Mouse (Mus musculus): ENCODE results near the gene Gypa. TPM values are rescaled to one million over a fixed set of nuclear protein-coding genes. Genes with fewer than 3 reads are reported as not detected.

The Gypa gene
- polyA plus RNA-seq, 1 experiment: 235 TPM

DNA sequence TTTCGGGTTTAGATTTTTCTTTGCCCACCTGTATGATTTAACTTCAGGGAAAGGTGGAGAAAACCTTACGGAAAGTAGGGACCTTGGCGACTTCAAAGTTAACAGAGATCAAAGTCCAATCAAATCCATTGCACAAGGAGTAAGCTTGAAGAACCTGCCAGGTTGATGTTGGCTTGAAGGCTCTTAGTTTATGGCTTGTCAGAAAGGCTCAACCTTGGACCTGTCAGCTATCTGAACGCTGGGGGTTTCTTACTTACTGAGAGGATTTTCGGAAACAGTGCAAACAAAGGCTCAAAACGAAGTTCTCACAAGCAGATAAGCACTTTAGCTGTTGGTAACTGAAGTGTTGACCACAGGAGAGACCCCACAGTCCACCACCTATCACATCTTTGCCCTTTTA is 11.4 kb upstream of the Gypa start:
- WGBS: 83% methylated on average over 6 of the region's 6 CpGs
- no peak overlapping the region for H3K4me3 ChIP-seq (replicated peaks; ENCODE audit: control insufficient read depth, low read depth, low read length)
- TF ChIP-seq POLR2A (IDR thresholded peaks at IDR 0.05; ENCODE audit: borderline replicate concordance, control insufficient read depth, low read depth, low read length): no peak
- TF ChIP-seq CTCF (IDR thresholded peaks at IDR 0.05; ENCODE audit: control insufficient read depth, insufficient read depth, low read length): no peak
- no peak overlapping the region for H3K27ac ChIP-seq (ENCODE audit: control insufficient read depth, insufficient read depth, low read depth, low read length, poor library complexity)
- no peaks in the 10 kb centered on the region for H3K4me1 ChIP-seq (ENCODE audit: control insufficient read depth, insufficient read depth, low read length)

DNA sequence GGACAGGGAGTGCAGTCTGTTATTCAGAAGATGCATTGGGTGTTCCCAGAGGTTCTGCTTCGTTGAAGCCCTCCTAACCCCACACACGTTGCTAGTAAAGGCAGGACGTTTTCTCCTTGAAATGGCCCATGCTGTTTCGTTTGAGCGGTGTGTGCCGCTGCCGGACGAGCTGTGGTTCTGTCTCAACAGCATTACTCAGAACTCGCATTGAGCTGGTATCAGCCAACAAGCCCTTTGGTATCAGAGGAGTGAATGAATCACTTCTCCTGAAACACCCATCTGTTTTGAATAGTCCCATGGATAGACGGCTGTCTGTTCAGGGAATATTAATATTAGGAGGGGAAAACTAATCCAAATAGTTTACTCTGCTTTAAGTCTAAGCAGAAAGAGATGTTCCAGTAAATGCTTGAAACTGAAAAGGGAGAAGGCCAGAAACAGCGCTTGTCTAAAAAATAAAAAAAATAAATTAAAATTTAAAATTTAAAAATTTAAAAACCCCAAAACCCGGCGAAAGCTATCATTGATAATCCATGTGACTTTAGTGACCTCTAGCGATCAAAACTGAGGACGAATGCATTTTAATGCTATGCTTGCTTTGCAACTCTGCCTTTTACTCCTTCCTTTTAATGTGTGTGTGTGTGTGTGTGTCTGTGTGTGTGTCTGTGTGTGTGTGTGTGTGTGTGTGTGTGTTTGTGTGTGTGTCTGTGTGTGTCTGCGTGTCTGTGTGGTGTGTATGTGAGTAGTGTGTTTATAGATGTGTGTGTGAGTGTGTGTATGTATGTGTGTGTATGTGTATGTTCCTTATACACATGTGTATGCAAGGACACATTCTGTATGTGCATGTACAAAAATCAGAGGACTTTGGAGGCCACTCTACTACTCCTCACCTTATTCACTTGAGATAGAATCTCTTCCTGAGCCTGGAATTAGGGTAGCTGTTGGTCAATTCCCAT is 10.5 kb upstream of the Gypa start:
- H3K4me3 ChIP-seq (replicated peaks; ENCODE audit: control insufficient read depth, low read depth, low read length): no peak overlapping the region
- 41% methylated on average over 16 of the region's 16 CpGs for WGBS
- no peak overlapping the region for H3K27ac ChIP-seq (ENCODE audit: control insufficient read depth, insufficient read depth, low read depth, low read length, poor library complexity)
- no peak for TF ChIP-seq CTCF (IDR thresholded peaks at IDR 0.05; ENCODE audit: control insufficient read depth, insufficient read depth, low read length)
- no peak for TF ChIP-seq POLR2A (IDR thresholded peaks at IDR 0.05; ENCODE audit: borderline replicate concordance, control insufficient read depth, low read depth, low read length)
- no peaks in the 10 kb centered on the region for H3K4me1 ChIP-seq (ENCODE audit: control insufficient read depth, insufficient read depth, low read length)

DNA sequence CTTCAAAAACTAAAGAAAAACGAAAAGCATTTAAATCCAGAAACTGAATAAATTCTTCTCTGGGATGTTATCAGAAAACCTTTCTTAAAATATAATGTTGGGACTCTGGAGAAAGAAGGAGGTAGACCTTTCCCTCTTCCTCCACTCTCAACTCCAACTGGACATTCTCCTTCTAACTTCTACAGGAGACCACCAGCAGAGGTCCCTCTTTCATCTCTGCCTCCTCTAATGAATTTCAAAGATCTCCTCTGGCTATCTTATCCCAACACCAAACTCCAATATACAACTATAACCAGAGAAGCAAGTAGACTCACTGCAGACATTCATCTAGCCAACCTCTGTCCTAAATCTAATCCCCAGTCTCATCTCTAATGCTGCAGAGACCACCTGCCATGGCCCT is 2.0 kb upstream of the Gypa start:
- WGBS: 75% methylated on average over 1 of the region's 1 CpGs
- H3K4me3 ChIP-seq (replicated peaks; ENCODE audit: control insufficient read depth, low read depth, low read length): no peak overlapping the region
- TF ChIP-seq CTCF (IDR thresholded peaks at IDR 0.05; ENCODE audit: control insufficient read depth, insufficient read depth, low read length): no peak
- no peak for TF ChIP-seq POLR2A (IDR thresholded peaks at IDR 0.05; ENCODE audit: borderline replicate concordance, control insufficient read depth, low read depth, low read length)
- H3K4me1 ChIP-seq (ENCODE audit: control insufficient read depth, insufficient read depth, low read length): no peaks in the 10 kb centered on the region; the same call in 1 of the 2 replicates
- no peak overlapping the region for H3K27ac ChIP-seq (ENCODE audit: control insufficient read depth, insufficient read depth, low read depth, low read length, poor library complexity)

DNA sequence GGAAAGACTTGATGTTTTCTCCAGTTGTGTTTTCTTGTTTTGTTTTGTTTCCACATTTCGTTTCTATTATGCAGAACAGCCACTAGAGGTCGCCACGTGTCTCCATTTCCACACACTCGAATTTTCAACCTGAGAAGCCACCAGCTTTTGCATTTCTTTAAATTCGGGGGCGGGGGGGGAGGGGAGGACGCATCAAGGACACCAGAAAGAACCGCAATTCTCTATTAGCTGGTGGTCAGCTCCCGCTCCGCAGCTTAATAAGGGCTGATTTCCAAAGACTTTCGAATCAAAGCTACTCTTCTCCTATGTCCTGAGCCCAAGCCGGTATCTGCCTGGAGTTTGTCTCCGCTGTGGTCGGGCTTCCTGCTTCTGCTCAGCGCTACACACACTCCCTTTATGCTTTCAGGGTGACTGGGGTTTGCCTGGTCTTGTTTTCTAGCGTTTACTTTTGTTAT is 567 bp upstream of the Gypa start:
- Histone ChIP-seq H3K4me3 (replicated peaks; ENCODE audit: control insufficient read depth, low read depth, low read length) (peak overlapping the region; percentile 72), H3K4me1 (ENCODE audit: control insufficient read depth, insufficient read depth, low read length) (no peaks in the 10 kb centered on the region; the same call in 1 of the 2 replicates), H3K27ac (ENCODE audit: control insufficient read depth, insufficient read depth, low read depth, low read length, poor library complexity) (peak overlapping the region; percentile 98)
- under 1% methylated on average over 16 of the region's 16 CpGs for WGBS
- TF ChIP-seq POLR2A (IDR thresholded peaks at IDR 0.05; ENCODE audit: borderline replicate concordance, control insufficient read depth, low read depth, low read length): no peak
- TF ChIP-seq CTCF (IDR thresholded peaks at IDR 0.05; ENCODE audit: control insufficient read depth, insufficient read depth, low read length): no peak

DNA sequence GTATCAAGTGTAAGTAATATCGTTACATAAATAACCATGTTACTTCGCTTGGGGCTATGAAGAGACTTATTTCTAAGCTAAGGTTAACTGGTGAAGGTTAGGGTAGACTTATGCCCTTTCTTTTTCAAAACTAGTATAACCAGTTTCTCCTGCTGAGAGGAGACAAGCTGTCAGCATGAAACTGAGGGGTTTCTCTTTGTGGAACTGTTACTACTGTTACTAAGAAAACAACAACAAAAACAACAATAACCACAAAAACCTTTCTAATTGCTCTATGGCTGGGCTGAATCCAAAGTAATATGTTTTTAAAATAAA is 722 bp downstream of the Gypa start:
- WGBS: 58% methylated on average over 2 of the region's 2 CpGs
- Histone ChIP-seq H3K4me1 (ENCODE audit: control insufficient read depth, insufficient read depth, low read length) (no peaks in the 10 kb centered on the region; the same call in 1 of the 2 replicates), H3K4me3 (replicated peaks; ENCODE audit: control insufficient read depth, low read depth, low read length) (peak overlapping the region; percentile 79), H3K27ac (ENCODE audit: control insufficient read depth, insufficient read depth, low read depth, low read length, poor library complexity) (peak overlapping the region; percentile 64; the same call in 1 of the 2 replicates)
- TF ChIP-seq CTCF (IDR thresholded peaks at IDR 0.05; ENCODE audit: control insufficient read depth, insufficient read depth, low read length): no peak
- no peak for TF ChIP-seq POLR2A (IDR thresholded peaks at IDR 0.05; ENCODE audit: borderline replicate concordance, control insufficient read depth, low read depth, low read length)

DNA sequence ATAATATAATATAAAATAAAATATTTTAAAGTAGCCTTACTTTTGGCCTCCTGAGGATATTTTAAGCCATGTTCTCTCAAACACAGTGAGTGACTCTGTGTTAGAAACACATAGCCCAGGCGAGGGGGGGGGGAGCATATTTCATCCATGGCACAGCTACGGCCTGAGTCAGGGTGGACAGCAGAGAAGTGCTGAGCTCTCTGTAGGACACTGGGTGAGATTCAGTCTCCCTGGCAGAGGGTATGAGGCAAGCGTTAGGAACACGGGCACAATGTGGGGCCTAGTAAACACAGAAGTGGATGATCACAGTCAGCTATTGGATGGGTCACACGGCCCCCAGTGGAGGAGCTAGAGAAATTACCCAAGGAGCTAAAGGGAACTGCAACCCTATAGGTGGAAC is 1.2 kb downstream of the Gypa start:
- 51% methylated on average over 5 of the region's 5 CpGs for WGBS
- TF ChIP-seq POLR2A (IDR thresholded peaks at IDR 0.05; ENCODE audit: borderline replicate concordance, control insufficient read depth, low read depth, low read length) (no peak), CTCF (IDR thresholded peaks at IDR 0.05; ENCODE audit: control insufficient read depth, insufficient read depth, low read length) (no peak)
- Histone ChIP-seq H3K4me3 (replicated peaks; ENCODE audit: control insufficient read depth, low read depth, low read length) (peak overlapping the region; percentile 92), H3K27ac (ENCODE audit: control insufficient read depth, insufficient read depth, low read depth, low read length, poor library complexity) (peak overlapping the region; percentile 95), H3K4me1 (ENCODE audit: control insufficient read depth, insufficient read depth, low read length) (no peaks in the 10 kb centered on the region; the same call in 1 of the 2 replicates)

DNA sequence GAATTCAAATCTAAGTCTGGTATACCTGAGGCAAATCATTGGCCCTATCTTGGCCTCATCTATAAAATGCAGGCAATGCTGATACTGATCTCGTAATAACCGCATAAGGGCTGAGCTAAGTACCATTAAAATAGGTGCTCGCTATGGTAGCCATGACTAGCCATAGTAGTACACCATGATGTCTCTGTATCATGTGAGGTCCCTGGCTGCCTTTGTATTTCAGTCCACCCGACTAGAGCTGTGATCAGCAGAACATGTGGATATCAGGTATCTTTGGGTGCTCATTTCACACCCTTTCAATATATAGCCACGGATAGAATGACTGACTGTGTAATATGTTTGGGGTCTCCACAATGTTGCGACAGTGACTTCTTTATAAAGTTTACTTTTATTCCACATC is 1.9 kb downstream of the Gypa start:
- WGBS: 80% methylated on average over 6 of the region's 6 CpGs
- H3K4me3 ChIP-seq (replicated peaks; ENCODE audit: control insufficient read depth, low read depth, low read length): peak overlapping the region; percentile 77
- H3K27ac ChIP-seq (ENCODE audit: control insufficient read depth, insufficient read depth, low read depth, low read length, poor library complexity): no peak overlapping the region; the same call in 1 of the 2 replicates
- TF ChIP-seq CTCF (IDR thresholded peaks at IDR 0.05; ENCODE audit: control insufficient read depth, insufficient read depth, low read length) (no peak), POLR2A (IDR thresholded peaks at IDR 0.05; ENCODE audit: borderline replicate concordance, control insufficient read depth, low read depth, low read length) (no peak)
- no peaks in the 10 kb centered on the region; the same call in 1 of the 2 replicates for H3K4me1 ChIP-seq (ENCODE audit: control insufficient read depth, insufficient read depth, low read length)

DNA sequence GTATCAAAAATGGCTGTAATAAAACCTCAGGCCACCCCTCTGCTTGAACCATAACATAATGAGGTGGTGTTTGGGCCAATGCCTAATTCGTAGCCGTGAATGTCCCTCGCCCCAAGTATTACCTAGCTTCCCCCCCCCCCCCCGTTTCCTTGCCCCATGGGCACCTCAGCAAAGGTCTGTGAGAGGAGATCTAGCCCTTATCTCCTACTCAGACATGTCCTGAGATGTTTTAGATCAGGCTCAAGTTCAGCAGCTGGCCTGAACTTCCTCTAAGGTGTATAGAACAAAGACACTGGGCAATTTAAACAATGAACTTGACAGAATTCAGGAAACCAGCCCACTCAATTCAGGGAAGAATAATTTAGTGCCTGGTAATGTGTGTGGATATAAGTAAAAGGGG is 3.7 kb downstream of the Gypa start:
- H3K27ac ChIP-seq (ENCODE audit: control insufficient read depth, insufficient read depth, low read depth, low read length, poor library complexity): peak overlapping the region; percentile 83
- H3K4me1 ChIP-seq (ENCODE audit: control insufficient read depth, insufficient read depth, low read length): no peaks in the 10 kb centered on the region; the same call in 1 of the 2 replicates
- WGBS: 30% methylated on average over 4 of the region's 4 CpGs

More for the DNA sequence above, 3.7 kb downstream of the Gypa start:
- H3K4me3 ChIP-seq (replicated peaks; ENCODE audit: control insufficient read depth, low read depth, low read length): peak overlapping the region; percentile 83
- TF ChIP-seq POLR2A (IDR thresholded peaks at IDR 0.05; ENCODE audit: borderline replicate concordance, control insufficient read depth, low read depth, low read length) (no peak), CTCF (IDR thresholded peaks at IDR 0.05; ENCODE audit: control insufficient read depth, insufficient read depth, low read length) (no peak)
